Mouse (Mus musculus): ENCODE measurements around the gene Pla2g3.

GRCm38 (mm10) chr11:3540451-3541085 lies 52.5 kb downstream of the Pla2g3 start, which contains the start of gene Smtn:
- TF ChIP-seq POLR2A (IDR thresholded peaks at IDR 0.05; ENCODE audit: borderline replicate concordance, low read depth, low read length) (no peak), CTCF (IDR thresholded peaks at IDR 0.05; ENCODE audit: low read depth, low read length) (no peak)

Measured in bone marrow macrophage, adult 2 months (primary cell).